Mouse (Mus musculus) R1 (cell line): ENCODE measurements around the gene Mlc1.
A peak's percentile ranks its signal among the peaks of the same experiment; 100 is the strongest.

Source experiments
- DNase-seq: peaks from one replicate; pipeline ENCODE4 v3.0.0-alpha.2; 2018; ENCODE audit warnings: low read depth, low spot score

Gene Mlc1

DNA sequence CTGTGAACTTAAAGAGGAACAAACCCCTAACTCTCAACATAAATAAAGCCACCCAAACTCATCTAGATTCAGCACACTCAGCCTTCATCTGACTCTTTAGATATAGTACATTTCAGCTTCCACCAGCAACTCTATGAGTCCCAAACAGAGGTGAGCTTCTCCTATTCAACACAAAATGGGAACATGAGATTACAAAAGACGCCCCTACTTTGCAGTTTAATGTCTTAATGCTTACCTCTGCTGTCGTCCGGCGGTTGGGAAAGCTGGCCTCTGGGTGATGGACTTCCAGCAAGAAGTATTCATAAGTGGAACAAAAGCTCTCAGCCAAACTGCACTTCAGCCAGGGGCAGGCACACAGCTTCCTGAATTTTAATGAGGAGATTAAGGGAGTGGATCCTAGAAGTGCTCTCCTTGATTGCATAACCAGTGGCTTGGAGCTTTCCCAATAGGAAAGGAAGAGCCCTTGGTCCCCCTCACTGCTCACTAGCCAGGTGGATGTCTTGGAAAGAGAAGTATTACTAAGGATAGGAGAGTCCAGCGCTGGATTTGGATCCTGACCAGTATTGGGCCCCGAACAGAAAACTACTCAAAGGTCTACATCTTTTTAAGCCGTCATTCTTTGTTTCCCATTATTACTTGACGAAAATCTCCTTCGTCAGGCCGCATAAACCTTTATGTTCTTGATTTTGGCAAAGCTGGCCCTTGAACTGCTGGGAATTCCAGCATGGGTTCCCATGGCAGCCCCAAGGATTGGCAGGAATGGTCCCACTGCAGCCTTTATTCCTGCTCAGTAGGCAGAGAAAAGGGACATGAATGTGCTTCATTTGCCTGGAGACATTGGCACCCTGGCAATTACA is at the start of gene Mlc1:
TSS of gene Mlc1 (minus strand) at position 727 of the 857 bp plus-strand sequence.
- no peak for DNase-seq

DNA sequence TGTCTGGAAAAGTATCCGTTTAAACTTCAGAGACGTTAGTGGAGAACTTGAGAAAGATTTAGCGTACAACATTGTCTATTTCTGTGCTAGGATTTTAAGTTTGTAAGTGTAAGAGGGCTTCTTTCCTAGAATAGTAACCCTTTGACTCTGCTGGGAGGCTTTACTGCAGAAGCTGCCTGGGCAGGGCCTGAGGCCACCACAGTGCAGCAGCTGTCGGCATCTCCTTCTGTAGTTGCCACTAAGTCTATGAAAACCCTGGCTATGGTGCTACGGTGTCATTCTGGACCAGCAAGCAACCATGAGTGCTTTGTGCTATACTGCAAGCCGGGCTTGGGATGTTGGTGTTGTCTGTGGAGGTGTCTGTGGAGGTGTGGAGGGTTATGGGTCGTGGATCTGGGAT is 41.7 kb upstream of the Mlc1 start:
- no peak for DNase-seq

DNA sequence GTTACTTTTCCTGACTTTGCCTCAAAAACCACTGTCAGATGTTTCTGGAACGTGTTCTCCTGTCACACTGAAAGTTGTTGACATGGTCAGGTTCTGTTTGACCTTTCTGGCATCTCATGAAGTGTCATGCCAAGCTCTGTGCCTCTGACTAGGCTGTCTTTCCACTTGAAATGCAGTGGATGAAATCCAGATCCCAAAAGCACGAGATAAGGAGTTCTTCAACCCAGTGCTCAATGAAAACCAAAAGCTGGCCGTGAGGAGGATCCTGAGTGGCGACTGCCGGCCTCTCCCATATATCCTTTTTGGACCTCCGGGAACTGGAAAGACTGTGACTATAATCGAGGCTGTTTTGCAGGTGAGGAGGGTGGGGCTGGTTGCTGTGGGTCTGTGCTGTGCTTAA is 41.3 kb upstream of the Mlc1 start:
- DNase-seq = no peak

DNA sequence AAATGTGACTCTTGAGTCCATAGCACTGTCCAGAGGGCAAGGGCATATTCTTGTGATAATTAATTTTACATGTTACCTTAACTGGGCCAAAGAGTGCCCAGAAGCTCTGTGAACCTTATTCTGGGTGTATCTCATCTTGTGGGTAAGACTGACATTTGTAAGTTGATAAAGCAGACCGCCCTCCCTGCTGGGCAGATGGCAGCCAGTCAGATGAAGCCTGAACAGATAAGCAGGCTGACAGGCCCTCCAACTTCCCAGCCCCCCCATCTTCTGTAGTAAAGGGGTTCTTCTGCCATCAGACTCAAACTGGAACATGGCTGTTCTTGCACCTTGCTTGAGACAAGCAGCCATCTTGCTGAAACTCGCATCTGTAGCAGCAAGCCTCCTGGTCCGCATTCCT is 37.9 kb upstream of the Mlc1 start:
- no peak for DNase-seq

DNA sequence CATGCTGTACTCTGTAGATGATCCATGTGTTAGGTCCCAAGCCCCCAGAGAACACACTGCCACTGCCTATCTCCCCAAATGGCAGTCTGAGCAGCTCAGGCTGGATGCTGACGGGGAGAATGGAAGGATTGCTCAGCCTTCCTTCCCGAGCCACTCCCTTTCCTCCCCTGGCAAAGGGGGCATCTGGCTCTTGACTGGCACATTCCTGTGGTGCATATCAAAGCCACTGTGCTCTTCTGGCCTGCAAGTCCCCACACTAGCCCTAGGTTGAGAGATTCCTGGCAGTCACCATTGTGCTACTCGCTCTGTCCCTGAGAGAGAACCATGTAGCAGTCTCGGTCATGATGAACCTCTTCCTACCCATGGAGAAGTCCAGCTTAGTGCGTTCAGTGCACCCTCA is 29.0 kb upstream of the Mlc1 start:
- DNase-seq = no peak

DNA sequence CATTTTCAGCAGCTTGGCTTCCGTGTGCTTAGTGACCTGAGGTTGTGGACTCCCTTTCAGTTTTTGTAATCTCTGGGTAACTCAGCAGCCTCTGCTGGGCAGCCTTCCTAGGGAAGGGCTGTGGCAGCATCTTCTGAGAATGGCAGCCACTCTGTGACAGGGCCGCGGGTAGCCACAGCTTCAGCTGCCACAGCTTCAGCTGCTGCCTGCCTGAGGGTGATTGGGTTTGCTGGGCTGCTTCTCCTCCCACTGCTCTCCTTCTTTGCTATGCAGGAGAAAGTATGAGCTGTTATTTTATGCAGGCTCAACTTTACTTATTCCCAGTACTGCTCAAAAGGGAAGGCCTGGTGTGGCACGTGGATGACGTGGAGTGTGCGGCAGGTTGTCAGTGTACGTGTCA is 28.2 kb upstream of the Mlc1 start:
- no peak for DNase-seq

DNA sequence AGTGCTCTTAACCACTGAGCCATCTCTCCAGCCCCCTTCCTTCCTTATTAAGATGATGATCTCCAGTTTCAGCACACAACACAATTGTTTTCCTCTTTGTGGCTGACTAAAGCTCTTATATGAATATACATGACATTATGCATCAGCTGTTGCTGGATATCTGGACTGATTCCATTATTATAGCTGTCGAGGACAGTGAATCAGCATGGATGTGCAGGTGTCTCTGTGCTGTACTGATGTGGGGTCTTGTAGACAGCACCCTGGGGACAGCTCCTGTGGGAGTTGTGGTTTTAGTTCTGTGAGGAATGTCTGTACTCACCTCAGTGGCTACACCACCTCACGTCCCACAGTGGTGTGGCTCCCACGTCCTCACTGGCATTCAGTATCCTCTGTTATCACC is 22.4 kb upstream of the Mlc1 start:
- no peak for DNase-seq

DNA sequence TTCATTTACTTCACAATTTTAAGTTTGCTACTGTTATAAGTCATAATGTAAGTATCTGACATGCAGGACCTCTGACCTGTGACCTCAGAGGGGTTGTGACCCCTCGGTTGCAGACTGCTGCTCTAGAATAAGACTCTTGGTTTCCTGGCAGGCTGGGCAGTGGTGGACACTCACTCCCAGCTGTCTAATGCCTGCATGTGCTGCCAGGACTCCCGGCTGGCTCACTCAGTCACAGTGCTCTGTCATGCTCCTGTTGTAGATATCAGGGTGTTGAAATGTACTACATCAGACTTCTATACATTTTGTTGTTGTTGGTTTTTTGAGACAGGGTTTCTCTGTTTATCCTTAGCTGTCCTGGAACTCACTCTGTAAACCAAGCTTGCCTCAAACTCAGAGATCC is 21.6 kb upstream of the Mlc1 start:
- no peak for DNase-seq

DNA sequence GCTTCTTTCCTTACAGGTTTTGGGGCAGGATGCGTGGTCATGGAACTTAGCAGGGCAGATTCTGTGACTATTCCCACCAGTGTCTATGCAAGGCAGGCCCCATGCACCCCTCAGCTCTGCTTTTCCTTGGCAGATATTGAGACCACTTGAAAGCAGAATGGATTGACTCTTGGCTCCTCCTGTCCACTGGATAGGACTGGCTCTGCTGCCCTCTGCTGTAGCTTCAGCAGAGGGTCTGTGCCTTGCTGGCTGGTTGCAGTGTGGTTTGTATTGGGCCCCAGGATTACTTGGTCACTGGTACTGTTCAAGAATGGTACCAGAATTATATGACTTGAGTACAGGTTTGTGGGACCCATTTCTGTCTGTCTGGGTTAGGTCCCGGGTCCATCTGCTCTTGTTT is 20.3 kb upstream of the Mlc1 start:
- DNase-seq = no peak

DNA sequence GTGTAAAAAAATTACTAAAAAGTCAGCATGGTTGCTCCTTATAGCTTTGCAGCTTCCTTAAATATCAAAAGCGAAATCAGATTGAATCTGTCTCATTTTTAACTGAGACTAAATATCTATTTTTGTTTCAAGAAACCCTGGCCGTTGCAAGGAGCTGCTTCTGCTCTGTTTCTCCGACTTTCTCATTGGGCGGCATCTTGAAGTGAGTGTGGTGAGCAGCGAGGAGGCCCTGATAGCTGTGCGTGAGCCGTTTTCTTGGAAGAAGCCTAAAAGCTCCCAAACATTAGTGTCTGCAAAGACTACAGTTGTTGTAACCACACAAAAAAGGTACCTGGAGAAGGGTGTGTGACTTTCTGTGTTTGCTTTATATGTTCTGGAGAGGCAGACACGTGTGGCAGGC is 19.8 kb upstream of the Mlc1 start:
- no peak for DNase-seq

DNA sequence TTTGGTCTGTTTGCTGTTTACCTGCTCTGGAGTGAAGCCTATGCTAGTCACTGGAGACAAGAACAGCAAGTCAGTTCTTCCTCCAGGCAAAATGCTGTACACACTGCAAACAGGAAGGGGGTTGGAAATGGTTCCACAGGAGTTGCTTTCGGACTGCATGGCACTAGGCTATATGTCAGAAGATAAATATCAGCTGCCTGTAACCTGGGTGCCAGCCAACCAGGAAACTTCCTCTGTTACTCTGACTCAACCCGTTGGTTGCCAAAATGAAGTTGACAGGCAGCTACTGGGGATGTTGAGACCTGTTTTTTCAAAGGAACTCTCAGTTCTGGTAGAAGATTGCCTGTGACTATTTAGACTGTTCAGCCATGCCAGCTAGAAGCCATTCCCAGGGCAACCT is 10.4 kb upstream of the Mlc1 start:
- DNase-seq = no peak

DNA sequence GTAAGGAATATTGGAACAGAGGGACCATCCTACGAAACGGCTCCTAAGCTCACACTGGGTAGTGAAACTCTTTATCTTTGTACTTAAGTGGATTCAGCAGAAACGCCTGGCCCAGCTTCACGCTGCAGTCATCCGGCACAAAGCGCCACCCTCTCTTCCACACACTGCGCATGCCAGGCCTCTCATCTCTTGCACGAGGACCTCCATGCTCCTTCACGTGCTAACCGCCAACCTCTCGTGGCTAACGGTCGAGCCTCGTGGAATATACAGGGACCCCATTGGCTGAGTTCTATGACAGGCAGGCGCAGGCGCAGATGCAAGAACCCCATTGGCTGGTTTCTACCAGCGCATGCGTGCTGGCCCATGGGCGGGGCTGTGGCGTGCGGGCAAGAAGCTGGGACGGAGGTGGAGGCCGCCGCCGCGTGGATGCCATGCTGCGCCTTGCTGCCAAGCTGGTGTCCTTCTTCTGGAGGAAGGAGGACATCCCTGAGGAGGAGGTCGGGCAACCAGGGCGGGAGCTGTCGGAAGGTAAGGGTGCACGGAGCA is 3.8 kb upstream of the Mlc1 start, which contains the start of gene Mov10l1:
TSS of gene Mov10l1 (plus strand) at position 376 of the 546 bp plus-strand sequence.
- peak; percentile 71 for DNase-seq

DNA sequence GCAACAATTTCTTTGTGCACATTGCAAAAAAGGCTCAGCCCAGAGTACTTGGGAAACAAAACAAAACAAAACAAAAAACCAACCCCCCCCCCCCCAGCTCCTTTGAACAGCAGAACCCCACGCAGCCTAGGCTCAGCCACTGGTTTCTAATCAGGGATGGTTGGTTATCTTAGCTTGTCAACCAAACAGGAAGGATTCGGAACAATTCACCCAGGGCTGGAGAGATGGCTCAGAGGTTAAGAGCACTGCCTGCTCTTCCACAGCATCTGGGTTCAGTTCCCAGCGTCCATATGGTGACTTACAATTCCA is 285 bp upstream of the Mlc1 start:
- no peak for DNase-seq

DNA sequence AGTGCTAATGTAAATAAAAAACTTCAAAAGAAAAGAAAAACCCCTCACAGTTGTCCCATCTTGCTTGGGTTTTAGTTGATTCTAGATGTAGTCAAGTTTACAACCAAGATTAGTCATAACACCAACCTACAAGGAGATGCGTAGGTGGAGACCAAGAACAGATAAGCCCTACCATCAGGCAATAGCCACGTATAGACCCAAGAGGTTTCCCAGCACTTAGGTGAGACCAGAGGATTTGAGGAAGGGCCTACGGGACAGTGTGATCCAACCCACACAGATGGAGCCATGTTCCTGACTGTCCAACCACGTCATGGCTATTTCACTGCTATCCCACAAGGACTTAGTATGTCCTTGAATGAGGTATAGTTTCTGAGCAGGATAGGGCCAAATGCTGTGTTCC is 6.5 kb downstream of the Mlc1 start:
- DNase-seq = no peak

DNA sequence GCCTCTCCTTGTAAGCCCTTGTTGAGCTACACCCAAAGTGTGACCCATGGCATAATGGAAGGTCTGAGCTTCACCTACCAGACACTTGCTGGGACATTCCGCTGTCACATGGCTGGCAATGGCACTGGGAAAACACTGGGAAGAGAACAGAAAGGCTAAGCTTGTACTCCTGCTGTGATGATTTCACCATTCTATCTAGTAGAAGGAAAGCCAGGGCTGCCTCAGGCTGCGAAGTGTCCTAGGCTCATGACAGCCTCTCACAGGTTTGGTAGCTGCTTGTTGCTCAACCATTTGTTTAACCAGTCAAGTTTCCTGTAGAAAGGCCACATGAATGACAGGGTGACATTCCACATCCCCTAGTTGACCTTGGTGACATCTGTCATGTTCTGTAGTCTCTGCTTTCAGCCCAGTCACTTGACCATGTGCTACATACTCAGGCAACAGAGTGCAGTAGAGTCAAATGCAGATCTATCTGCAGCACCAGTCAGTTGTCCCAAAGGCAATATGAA is 14.7 kb downstream of the Mlc1 start:
- no peak for DNase-seq

DNA sequence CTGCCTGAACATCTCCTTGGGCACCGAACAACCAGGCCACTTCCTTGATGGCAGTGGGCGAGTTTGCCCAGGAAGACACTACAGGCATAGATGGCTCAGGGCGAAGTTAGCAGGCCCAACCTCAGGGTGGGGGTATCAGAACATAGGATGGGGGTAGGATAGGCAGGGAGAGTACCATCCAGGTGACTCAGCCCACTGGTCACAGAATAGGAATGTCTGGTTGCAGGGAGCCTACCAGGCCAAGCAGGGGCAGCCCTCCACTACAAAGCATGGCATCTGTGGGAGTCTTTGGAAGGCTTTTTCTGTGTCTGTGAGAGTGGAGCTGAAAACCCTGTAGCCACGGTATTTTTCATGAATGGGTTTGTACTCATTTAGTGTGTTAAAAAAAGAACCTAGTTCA is 21.3 kb downstream of the Mlc1 start:
- no peak for DNase-seq

DNA sequence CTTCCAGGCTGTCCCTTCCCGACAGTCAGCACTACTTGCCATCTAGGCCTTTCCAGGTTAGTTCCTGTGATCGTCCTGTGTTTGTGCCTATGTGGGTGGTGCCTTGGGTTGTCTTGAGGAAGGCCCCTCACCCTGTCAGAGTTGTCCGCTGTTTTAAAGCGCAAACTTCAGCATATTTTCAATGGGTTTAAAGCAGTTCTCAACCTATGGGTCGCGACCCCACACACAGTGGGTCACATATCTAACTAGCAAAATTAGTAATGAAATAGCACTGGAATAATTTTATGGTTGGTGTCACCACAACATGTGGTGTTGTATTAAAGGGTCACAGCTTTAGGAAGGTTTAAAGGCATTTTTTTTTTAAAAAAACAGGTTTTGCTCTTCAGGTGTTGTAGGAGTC is 23.5 kb downstream of the Mlc1 start:
- no peak for DNase-seq

DNA sequence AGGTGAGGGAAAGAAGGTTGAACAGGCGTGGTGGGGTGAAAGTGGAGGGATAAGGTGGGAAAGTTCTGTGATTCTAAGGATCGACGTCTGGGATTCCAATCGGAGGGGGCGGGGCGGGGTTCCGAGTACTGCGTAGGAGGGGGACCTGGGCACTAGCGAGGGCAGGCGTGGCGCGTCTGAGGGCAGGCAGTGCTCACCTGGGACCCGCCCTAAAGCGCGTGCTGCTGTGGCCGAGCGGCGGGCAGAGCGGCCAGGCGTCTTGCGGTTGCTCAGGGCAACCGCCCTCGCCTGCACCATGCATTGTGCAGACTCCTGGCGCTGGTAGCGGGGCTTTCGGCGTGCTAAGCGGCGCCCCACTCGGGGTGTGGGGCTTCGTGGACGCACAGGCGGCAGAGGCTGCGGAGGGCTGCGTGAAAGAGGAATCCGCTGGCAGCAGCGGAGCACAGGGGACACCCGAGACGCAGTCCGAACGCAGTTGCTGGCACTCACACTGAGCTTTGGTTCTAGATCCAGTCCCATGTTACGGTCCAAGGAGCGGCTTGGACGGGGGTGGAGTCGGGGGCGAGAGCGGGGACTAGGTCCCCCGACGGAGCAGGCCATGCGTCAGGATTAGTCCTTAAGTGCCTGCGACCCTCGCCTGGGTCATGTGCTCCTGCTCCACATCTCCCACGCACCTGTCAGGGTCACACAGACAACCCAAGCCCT is 24.3 kb downstream of the Mlc1 start, which contains the start of gene Ttll8:
TSS of gene Ttll8 (minus strand) at position 51 of the 705 bp plus-strand sequence.
- DNase-seq = peak; percentile 32

DNA sequence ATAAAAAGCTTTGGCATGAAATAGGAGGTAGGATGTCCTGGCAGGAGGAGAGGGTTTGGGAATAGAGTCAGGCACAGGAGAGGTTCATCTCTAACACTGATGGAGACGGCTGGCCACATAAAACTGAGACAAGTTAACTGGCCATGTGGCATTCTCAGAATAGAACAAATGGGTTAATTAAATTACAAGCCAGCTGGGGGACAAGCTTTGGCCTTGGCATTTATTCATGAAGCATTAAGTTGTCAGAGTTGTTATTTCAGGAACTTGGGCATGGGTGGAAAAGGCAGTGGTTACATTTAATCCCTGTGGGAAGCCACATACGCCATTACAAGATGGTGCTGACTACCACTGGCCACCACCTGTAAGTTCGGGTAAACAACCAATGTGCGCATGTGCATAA is 27.6 kb downstream of the Mlc1 start:
- DNase-seq = peak; percentile 31

DNA sequence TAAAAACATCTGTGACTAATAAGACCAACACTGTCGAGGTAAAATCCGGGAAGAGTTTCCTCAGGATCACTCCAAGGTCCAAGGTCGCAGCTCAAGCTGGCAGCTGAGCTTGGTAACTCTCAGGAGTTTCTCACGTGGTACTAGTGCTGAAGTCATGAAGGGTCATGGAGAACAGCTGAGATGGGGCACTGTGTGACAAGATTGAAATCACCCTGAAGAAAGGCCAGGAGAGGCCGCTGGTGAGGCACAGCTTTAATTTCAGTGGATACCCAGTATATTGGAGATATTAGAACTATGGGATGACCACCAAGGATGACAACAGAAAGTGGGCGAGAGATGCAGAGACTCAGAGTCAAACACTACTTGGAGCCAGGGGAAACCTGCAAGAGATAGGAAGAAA is 32.0 kb downstream of the Mlc1 start:
- DNase-seq = no peak

DNA sequence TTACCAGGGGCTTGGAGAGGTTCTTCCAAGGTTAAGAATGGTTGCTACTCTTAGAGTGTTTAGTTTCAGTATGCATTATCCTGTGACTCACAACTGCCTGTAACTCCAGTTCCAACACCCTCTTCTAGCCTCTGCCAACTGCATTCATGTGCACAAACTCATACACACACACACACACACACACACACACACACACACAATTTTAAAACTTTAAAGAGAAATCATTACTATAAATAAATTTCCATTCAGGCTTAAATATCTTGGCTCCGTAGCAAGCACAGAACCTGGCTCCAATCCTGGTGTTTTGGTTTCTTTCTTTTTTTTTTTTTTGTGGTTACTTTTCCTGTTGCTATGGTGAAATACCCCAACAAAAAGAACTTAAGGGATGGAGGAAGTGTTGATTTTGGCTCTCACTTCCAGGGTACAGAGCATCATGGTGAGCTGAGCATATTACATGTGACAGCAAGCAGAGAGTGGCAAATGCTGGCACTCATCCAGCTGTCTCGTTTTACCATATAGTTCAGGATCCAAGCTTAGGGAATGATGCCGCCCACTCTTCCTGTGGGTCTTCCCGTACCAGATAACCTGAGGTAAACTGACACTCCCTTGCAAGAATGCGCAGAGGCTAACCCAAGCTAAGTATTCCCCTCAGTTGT is 34.8 kb downstream of the Mlc1 start:
- no peak for DNase-seq

DNA sequence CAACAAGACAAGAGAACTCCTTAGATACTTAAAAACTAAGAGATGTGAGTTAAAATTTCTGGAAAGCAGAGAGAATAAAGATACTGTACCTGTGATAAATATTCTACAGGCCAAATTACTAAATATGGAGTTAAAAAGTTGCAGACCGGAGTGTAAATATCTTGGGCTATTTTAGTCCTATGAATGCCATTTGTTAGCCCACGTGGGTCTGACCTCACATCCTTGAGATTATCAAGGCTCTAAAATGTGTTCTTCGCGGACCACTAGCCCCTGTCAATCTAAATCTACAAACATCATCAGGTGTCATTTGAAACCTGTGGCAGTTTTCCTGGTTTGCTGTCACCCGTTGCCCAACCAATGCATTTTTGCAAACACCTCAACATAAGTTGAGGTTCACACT is 36.0 kb downstream of the Mlc1 start:
- DNase-seq = no peak
